Mouse (Mus musculus) forebrain, embryonic 10.5 days (tissue): ENCODE data around the gene Lag3. TPM values are rescaled to one million over a fixed set of nuclear protein-coding genes. Genes with fewer than 3 reads are reported as not detected.

Experiments used
- DNase-seq: peaks from one replicate; pipeline ENCODE4 v3.0.0-alpha.2; 2017; ENCODE audit warnings: low spot score; ENCODE audit errors: extremely low spot score
- H3K27ac ChIP-seq: fragments of 300-500 bp; sonication (generic); 2 replicates; pipeline ENCODE4 v1.5.1; 2016; ENCODE audit warnings: mild to moderate bottlenecking
- H3K27me3 ChIP-seq: fragments of 300-500 bp; sonication (generic); 2 replicates; pipeline ENCODE4 v1.6.1; 2016; ENCODE audit warnings: mild to moderate bottlenecking; ENCODE audit not compliant: poor library complexity, severe bottlenecking
- H3K36me3 ChIP-seq: fragments of 300-500 bp; sonication (generic); replicated peaks from 2 replicates; pipeline ENCODE4 v1.6.1; 2016; ENCODE audit warnings: mild to moderate bottlenecking, moderate library complexity
- H3K4me1 ChIP-seq: fragments of 300-500 bp; sonication (generic); 2 replicates; pipeline ENCODE4 v1.6.1; 2016
- H3K4me3 ChIP-seq: fragments of 300-500 bp; sonication (generic); 2 replicates; pipeline ENCODE4 v1.5.1; 2016; ENCODE audit warnings: mild to moderate bottlenecking, moderate library complexity
- H3K9me3 ChIP-seq: fragments of 300-500 bp; sonication (generic); 2 replicates; pipeline ENCODE4 v1.6.1; 2016; ENCODE audit warnings: mild to moderate bottlenecking, moderate library complexity
- WGBS: fragments of 180-500 bp; shearing (Covaris S2); methylation state at CpG from one replicate; pipeline ENCODE4 v1.1.7; 2016; 5-methylcytosine and 5-hydroxymethylcytosine counted together
- polyA plus RNA-seq: library from polyadenylated mRNA; unstranded; fragments of >200 nt; fragmentation: Nextera tagmentation; extraction: Ambion mirVana; gene quantifications from 2 replicates; pipeline ENCODE4 v1.2.1, GENCODE M21; 2016

Lag3 gene
- polyA plus RNA-seq, 1 experiment from 2014 or later, result 0.88 TPM

DNA sequence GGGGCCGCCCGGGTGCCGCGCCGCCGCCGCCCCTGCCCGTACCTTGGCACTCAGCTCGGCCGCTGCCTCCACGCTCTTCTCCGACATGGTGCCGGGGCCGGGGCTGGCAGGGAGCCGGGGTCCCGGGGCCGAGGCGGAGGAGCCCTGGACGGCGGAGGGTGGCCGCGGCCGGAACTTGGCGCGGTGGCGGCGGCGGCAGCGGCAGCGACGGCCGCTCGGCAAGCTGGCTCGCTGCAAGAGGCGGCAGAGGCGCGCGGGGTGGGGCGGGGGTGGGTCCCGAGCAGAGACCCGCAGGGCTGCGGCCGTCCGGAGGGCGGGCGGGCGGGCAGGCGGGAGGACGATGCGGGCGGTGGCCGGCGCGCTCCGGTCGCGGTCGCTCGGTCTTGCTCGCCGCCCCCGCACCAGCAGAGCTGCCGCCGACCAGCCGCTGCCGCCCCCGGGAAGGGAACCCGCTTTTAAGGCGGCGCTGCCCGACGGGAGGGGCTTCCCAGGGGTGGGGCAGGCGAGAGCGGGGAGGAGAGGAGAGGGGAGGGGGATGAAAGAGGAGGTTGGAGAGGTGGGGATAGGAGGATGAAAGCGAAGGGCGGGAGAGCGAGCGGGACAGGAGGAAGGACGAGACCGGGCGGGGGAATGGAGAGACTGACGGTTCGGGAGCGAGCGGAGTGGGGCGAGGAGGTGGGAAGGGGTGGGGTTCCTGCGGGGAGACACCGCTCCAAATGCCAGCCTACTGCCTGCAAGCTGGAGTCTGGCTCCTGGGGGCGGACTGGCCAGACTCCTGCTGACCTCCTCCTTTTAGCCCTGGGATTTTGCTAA lies 6.2 kb upstream of the Lag3 start:
- peak overlapping the region; percentile 100 for H3K27ac ChIP-seq

GRCm38 (mm10) chr6:124916695-124917517 lies 5.4 kb upstream of the Lag3 start:
- peak overlapping the region; percentile 100 for H3K27ac ChIP-seq
- under 1% methylated on average over 63 of the region's 67 CpGs for WGBS
- peak overlapping the region; percentile 66 for H3K4me3 ChIP-seq
- no peaks in the 10 kb centered on the region for H3K9me3 ChIP-seq
- peaks cover 31% of the 10 kb centered on the region for H3K36me3 ChIP-seq
- peaks cover 80% of the 10 kb centered on the region for H3K4me1 ChIP-seq
- peak; percentile 80 for DNase-seq
- H3K27me3 ChIP-seq, result peaks cover 16% of the 10 kb centered on the region

More for the DNA sequence above, 6.2 kb upstream of the Lag3 start:
- peak; percentile 93 for DNase-seq
- H3K36me3 ChIP-seq, result peaks cover 26% of the 10 kb centered on the region
- 1% methylated on average over 68 of the region's 89 CpGs for WGBS
- H3K9me3 ChIP-seq, result no peaks in the 10 kb centered on the region
- peaks cover 9% of the 10 kb centered on the region; the same call in 1 of the 2 replicates for H3K27me3 ChIP-seq
- peaks cover 81% of the 10 kb centered on the region for H3K4me1 ChIP-seq
- peak overlapping the region; percentile 66 for H3K4me3 ChIP-seq

GRCm38 (mm10) chr6:124915942-124916694 lies 4.6 kb upstream of the Lag3 start:
- WGBS, result 9% methylated on average over 12 of the region's 12 CpGs
- Histone ChIP-seq H3K27ac (peak overlapping the region; percentile 100), H3K27me3 (peaks cover 24% of the 10 kb centered on the region), H3K9me3 (no peaks in the 10 kb centered on the region), H3K4me1 (peaks cover 80% of the 10 kb centered on the region), H3K36me3 (peaks cover 31% of the 10 kb centered on the region), H3K4me3 (peak overlapping the region; percentile 66)
- DNase-seq, result no peak

DNA sequence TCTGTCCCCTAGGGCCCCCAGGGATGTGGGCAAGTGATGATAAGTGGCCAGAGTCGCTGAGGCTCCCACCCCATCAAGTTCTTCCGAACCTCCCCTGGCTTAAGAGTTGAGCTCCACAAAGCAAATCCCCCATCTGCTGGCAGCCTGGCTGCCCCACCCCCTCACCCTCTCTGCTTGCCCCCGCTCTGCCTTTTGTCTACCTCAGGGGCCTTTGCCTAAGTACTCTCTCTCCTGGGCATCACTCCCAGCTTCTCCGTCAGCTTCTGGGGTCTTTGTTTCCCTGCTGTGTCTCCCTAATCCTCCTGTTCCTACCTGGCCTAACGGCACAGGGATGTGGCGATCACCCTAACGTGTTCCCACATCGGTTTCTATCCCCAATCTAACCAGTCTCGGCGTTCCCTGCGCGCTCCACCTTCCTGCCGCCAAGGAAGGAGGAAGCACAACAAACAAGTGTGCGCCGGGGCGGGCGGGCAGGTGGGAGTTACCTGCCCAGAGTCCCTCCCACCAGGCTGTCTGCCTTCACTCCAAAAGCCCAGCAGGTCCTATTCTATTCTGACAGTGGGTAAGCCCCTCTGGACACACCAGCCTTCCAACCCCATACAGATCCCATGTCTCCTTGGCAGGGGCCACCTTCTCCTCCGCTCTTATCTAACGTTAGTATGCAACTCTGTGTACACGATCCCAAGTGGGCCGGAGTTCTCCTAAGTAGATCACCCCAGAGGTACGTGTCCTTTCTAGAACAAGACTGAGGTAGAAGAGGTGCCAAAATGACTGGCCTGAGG lies 3.8 kb upstream of the Lag3 start:
- H3K27ac ChIP-seq, result peak overlapping the region; percentile 100
- no peak for DNase-seq
- WGBS, result 8% methylated on average over 22 of the region's 22 CpGs
- peaks cover 80% of the 10 kb centered on the region for H3K4me1 ChIP-seq
- peaks cover 31% of the 10 kb centered on the region for H3K36me3 ChIP-seq
- H3K9me3 ChIP-seq, result no peaks in the 10 kb centered on the region
- peaks cover 31% of the 10 kb centered on the region for H3K27me3 ChIP-seq
- H3K4me3 ChIP-seq, result peak overlapping the region; percentile 66

GRCm38 (mm10) chr6:124914511-124914910 lies 3.0 kb upstream of the Lag3 start:
- H3K9me3 ChIP-seq, result no peaks in the 10 kb centered on the region
- peaks cover 40% of the 10 kb centered on the region for H3K27me3 ChIP-seq
- 77% methylated on average over 7 of the region's 7 CpGs for WGBS
- DNase-seq, result no peak
- H3K27ac ChIP-seq, result peak overlapping the region; percentile 100
- peaks cover 31% of the 10 kb centered on the region for H3K36me3 ChIP-seq
- peaks cover 80% of the 10 kb centered on the region for H3K4me1 ChIP-seq
- H3K4me3 ChIP-seq, result peak overlapping the region; percentile 66

DNA sequence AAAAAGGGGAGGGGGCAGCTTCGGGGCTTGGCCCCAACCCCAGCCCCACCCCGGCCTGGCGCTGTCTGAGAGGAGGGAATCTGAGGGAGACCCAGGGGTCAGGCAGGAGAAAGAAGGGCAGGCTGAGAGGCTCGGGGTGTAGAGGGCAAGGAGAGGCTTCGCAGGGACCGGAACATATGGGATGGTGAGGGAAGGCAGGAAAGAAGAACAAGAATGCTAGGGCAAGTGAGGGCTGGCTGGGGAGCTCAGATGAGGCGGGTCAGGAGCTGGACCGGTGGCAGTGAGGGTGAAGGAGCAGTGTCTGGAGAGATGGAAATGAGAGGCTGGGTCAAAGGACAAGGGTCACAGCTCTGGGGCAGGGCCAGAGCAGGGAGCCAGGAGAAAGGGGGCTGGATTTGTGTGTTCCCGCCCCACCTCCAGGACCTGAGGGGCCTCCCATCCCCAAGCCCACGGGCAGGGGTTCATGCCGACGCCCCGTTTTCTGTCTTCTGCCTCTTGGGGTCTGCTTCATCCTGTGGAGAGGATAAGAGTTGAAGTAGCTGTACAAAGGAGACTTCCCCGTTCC lies 2.3 kb upstream of the Lag3 start:
- peak overlapping the region; percentile 54 for H3K27ac ChIP-seq
- no peaks in the 10 kb centered on the region for H3K9me3 ChIP-seq
- DNase-seq, result no peak
- peak overlapping the region; percentile 66; the same call in 1 of the 2 replicates for H3K4me3 ChIP-seq
- H3K4me1 ChIP-seq, result peaks cover 74% of the 10 kb centered on the region
- peaks cover 47% of the 10 kb centered on the region for H3K27me3 ChIP-seq
- WGBS, result 61% methylated on average over 14 of the region's 14 CpGs
- peaks cover 31% of the 10 kb centered on the region for H3K36me3 ChIP-seq

DNA sequence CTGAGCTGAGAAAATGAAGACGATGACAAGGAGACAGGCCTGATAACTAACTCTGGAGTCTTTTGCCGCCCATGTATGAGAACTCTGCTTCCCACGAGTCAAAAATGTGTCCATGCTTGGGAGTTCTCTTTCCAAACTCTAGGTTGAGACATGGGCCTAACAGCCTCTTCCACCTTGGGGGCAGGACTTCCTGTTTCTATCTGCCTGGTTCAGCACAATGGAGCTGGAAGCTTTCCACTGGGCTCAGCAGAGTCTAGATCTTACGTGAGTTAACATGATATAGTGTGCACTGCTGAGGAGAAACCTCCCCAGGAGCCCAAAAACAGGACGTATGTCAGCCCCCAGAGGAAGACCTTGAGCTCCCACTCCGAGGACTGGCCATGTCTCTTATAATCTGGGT lies 1.7 kb upstream of the Lag3 start:
- Histone ChIP-seq H3K4me1 (peaks cover 68% of the 10 kb centered on the region), H3K36me3 (peaks cover 31% of the 10 kb centered on the region), H3K9me3 (no peaks in the 10 kb centered on the region), H3K4me3 (peak overlapping the region; percentile 66; the same call in 1 of the 2 replicates), H3K27ac (peak overlapping the region; percentile 54; the same call in 1 of the 2 replicates), H3K27me3 (peaks cover 53% of the 10 kb centered on the region)
- DNase-seq, result no peak
- 73% methylated on average over 6 of the region's 6 CpGs for WGBS

DNA sequence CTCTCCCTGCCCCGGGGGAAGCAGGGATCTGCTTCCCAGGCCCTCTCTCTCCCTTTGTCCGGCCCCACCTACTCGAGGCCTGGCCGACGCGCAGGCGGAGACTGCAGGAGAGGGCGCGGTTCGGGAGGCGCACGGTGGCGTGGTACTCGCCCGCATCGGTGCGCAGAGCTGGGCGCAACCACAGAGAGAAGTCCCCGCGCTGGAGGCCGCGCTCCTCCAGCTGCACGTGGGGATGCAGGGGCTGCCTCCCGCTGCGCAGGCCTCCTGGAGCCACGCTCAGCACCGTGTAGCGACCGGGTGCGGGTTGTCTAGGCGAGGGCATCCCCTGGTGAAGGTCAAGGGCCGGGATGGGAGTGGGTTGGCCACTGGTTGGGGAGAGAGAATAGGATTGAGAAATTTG lies 1.5 kb downstream of the Lag3 start:
- DNase-seq, result no peak
- 3% methylated on average over 32 of the region's 32 CpGs for WGBS

GRCm38 (mm10) chr6:124907767-124908166 lies 3.7 kb downstream of the Lag3 start:
- H3K27ac ChIP-seq, result no peak overlapping the region
- H3K27me3 ChIP-seq, result peaks cover 47% of the 10 kb centered on the region
- H3K4me3 ChIP-seq, result no peak overlapping the region
- DNase-seq, result no peak
- peaks cover 50% of the 10 kb centered on the region for H3K4me1 ChIP-seq
- H3K36me3 ChIP-seq, result peaks cover 5% of the 10 kb centered on the region
- H3K9me3 ChIP-seq, result no peaks in the 10 kb centered on the region
- WGBS, result 84% methylated on average over 1 of the region's 1 CpGs

More for the DNA sequence above, 1.5 kb downstream of the Lag3 start:
- H3K27ac ChIP-seq, result peak overlapping the region; percentile 81
- H3K27me3 ChIP-seq, result peaks cover 56% of the 10 kb centered on the region
- H3K4me3 ChIP-seq, result peak overlapping the region; percentile 45
- H3K4me1 ChIP-seq, result peaks cover 51% of the 10 kb centered on the region
- H3K36me3 ChIP-seq, result peaks cover 28% of the 10 kb centered on the region
- H3K9me3 ChIP-seq, result no peaks in the 10 kb centered on the region

DNA sequence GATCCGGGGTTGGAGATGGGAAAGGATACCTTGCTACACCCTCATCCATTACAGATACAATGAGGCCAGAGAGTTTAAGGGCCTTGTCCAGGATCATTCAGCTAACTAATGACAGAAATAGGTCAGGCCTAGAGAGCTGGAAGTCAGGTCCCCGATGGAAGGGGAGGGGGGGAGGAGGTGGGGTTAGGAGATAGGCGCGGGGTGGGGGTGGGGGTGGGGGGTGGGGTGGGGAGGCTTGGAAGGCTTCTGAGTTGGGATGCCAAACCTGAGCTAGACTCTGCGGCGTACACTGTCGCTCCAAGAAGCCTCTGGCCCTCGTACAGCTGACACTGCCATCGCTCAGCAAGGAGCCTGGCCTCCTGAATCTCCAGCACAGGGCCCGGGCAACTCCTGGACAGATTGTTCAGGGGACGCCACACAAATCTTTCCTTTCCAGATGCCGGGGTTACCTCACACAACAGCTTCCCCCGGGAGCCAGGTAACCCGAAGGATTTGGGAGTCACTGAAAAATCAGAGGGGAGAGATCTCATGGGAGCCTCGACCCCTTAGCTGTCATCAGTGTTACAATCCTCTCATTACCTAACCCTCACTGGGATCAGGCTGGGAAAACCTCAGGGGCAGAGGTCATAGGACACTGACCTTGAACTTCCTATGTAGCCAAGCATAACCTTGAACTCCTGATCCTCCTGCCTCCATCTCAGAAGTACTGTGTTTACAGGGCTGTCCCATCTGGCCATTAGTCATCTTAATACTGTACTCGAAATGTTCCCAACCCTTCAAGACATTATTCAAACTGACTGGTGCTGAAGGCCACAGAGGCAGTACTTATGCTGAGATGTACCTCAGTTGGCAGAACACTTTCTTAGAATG lies 6.3 kb downstream of the Lag3 start:
- peak overlapping the region; percentile 56 for H3K4me3 ChIP-seq
- H3K27me3 ChIP-seq, result peaks cover 24% of the 10 kb centered on the region
- H3K4me1 ChIP-seq, result peaks cover 32% of the 10 kb centered on the region
- peak overlapping the region; percentile 96 for H3K27ac ChIP-seq
- H3K9me3 ChIP-seq, result no peaks in the 10 kb centered on the region
- no peak for DNase-seq
- WGBS, result 25% methylated on average over 16 of the region's 16 CpGs
- no peaks in the 10 kb centered on the region for H3K36me3 ChIP-seq
